Mouse (Mus musculus): ENCODE data around the gene Sorcs1.

The Sorcs1 gene

DNA sequence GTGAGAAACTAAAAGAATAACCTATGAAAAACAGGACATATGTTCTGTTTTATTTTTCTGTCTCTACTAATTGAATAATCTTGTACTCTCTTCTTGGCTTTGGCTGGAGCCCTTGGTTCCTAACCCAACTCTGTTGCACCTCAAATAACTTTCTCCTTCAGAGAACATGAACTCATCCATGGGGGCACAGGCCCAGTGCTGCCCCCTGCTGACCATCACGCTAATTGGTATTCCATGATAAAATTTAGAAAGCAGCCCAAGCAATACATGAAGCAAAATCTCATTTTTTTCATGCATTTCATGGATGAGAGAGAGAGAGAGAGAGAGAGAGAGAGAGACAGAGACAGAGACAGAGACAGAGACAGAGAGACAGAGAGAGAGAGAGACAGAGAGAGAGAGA, 255.5 kb downstream of the Sorcs1 start:
- DNase-seq (ENCODE audit: low read depth, low spot score): no peak

DNA sequence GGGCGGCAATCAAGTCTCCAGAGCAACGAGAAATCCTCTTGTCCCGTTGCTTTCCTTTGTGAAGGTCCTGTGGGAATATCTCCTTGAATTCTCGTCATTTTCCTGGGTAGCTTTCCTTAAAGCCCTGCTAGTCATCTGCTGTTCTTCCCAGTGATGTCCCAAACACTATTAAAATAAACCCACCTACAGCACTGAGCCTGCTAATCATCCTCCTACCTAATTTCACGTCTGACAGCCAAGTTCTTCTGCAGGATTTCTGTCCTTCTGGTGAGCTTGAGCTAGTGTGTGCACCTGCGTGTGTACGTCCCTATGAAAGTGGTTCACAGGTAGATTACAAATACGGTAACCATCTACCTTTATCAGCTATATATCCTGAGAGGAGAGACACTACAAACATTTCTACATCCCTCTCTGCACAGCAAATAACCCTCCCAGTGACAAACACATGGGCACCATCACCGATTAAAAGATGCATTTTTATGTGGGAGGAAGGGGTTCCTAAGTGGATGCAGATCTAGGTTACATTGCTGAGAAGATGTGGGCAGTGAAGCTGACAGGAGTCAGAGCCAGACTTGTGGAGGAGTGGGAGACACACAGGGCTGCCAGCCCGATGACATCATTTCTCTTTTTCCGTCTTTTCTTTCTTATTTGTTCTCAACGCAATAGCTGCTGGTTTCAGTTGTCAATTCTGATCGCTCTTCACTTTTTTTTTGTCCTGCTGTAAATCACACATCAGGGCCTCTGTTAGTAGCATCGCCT, 259.3 kb downstream of the Sorcs1 start:
- no peak for DNase-seq (ENCODE audit: low read depth, low spot score)

GRCm38 (mm10) chr19:50410561-50410960, 267.9 kb downstream of the Sorcs1 start:
- DNase-seq (ENCODE audit: low read depth, low spot score): no peak

- no peak for DNase-seq (ENCODE audit: low read depth, low spot score)
These were observed 280.1 kb downstream of the Sorcs1 start for GRCm38 (mm10) chr19:50398341-50398740.

GRCm38 (mm10) chr19:50395731-50396130, 282.7 kb downstream of the Sorcs1 start:
- DNase-seq (ENCODE audit: low read depth, low spot score): no peak

- no peak for DNase-seq (ENCODE audit: low read depth, low spot score)
These were observed 284.3 kb downstream of the Sorcs1 start for GRCm38 (mm10) chr19:50394101-50394500.

DNA sequence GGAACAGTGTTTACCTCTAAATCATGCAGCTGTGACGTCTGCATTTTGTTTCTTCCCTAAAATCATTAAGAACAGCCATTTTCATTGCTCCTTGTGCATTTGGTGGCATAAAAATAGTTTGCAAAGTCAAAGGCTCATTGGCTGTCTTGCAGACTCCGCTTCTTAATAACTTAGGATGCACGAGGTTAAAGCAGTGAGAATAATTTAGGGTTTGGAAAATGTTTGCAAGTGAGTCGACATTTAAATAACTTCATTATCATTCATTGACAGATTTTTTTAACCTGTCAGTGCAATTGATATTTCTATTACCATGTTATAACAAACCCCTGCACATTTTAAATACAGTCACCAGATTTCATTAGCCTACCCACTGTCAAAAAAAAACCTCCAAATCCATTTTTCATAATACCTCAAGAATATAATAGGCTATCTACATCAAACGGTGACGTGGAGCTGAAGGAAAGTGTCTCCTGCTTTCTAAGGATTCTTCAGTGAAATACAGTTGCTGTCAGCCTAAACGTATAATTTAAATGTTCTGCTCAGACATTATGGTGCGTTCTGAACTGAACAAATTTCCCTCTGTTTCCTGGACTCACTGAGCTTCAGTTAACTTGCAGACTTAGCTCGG, 288.4 kb downstream of the Sorcs1 start:
- no peak for DNase-seq (ENCODE audit: low read depth, low spot score)

DNA sequence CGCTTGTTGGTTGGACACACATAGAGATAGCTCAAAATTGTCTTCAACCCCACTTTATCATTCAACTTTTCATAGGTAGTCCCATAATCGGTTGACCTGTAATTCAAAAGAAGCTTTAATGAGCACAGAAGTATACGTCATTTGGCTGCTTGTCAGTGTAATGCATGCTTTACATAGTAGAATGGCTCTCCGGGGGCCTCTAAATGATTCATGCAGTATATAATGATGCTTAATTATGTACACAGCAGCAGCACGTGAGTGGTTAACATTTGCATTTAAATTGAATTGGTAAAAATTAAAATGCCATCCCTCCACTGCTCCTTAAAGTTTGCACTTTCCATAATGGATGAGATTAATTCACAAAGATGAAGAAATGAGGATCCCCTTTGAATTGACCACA, 299.5 kb downstream of the Sorcs1 start:
- no peak for DNase-seq (ENCODE audit: low read depth, low spot score)

GRCm38 (mm10) chr19:50374751-50375150, 303.7 kb downstream of the Sorcs1 start:
- DNase-seq (ENCODE audit: low read depth, low spot score): no peak

DNA sequence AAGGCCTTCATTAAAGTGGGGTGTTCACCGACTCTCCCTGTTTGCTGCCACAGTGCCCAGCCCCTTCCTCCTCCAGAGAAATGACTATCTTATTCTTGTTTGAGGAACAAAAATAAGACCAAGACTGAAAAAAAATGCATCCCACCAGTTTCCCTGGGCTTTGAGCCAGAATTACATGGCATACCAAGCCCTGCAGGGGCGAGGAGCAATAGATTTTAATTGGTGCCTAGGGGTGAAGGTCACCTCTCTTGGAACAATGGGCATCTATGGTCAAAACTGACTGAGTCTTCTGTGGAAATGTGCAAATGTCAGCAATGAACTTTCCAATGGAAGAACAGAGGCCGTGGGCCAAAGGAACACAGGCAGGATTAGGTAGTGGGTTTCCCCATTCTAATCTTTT, 312.0 kb downstream of the Sorcs1 start:
- no peak for DNase-seq (ENCODE audit: low read depth, low spot score)

GRCm38 (mm10) chr19:50362655-50363500, 315.6 kb downstream of the Sorcs1 start:
- DNase-seq (ENCODE audit: low read depth, low spot score): no peak

- no peak for DNase-seq (ENCODE audit: low read depth, low spot score)
These were observed 319.9 kb downstream of the Sorcs1 start for GRCm38 (mm10) chr19:50358561-50358960.

DNA sequence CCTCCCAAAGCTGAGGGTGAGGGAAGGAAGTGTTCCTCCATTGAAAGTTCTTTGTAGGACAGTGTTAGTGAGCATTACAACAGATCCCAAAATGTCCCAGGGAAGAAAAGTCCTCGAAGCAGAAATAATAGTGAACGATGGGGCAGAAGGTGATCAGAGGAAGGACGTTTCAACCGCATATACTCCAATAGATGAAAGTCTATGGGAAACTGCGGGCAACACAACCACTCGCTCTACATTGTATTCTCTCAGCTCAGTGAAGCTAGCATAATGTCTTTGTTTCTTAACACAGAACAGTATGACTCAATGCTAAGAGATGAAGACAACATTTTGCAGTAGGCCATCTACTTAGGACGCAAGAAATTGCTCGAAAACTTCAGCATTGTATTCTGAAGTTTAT, 339.2 kb downstream of the Sorcs1 start:
- DNase-seq (ENCODE audit: low read depth, low spot score): no peak

GRCm38 (mm10) chr19:50336751-50337150, 341.7 kb downstream of the Sorcs1 start:
- no peak for DNase-seq (ENCODE audit: low read depth, low spot score)

GRCm38 (mm10) chr19:50331136-50331535, 347.3 kb downstream of the Sorcs1 start:
- no peak for DNase-seq (ENCODE audit: low read depth, low spot score)

DNA sequence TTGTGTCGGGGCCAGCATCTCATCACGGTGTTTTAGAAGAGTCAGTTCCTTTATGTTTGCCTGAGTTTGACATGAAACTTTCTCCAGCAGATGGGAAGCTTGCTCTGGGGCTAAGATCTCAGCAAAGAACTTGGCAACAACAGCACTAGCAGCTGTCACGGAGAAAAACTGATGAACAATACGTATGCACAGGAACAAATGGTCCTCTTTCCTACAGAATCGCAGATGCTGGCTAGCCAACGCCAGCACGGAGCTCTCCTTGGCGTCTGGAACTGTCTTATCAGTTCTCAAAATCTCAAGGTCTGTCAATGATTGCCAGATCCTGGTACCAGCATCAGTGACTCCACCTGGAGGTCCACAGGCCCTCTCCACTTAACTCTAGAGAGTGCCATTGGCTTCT, 350.6 kb downstream of the Sorcs1 start:
- DNase-seq (ENCODE audit: low read depth, low spot score): no peak

DNA sequence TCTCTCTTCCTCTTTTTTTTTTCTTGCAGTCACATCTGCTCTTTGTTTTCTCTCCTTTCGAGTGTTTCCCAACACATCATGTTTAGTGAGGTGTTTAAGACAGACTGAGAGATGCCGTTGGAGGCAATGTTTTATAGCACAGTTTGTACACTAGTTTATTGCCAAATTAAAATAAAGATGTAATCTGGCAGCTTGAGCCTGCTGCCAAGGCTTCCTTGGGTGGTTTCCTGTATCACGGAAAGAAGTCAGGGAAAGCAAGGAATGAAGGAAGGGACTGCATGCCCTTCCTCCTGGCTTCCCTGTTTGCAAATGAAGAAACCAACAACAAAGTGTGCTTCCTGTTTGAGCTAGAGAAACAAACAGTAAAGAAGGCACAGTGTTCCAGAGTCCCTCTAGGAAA, 352.3 kb downstream of the Sorcs1 start:
- DNase-seq (ENCODE audit: low read depth, low spot score): no peak

GRCm38 (mm10) chr19:50325686-50326085, 352.8 kb downstream of the Sorcs1 start:
- no peak for DNase-seq (ENCODE audit: low read depth, low spot score)

DNA sequence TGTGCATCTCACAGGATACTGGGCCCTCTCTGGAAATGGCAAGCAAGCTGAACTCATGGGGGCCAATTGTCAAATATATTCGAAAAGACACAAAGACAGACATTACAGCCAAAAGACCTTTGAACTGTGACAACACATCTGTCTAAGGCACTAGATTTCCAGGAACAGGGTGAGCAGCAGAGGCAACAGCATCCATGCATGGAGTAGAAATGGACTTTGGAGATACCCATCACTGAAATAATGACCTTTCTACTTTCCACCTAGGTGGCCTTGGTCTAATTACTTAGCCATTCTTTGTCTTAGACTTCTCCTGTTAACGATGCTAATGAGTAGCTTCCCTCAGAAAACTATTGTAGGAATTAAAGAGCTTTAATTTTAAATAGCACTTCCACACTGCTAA, 371.4 kb downstream of the Sorcs1 start:
- no peak for DNase-seq (ENCODE audit: low read depth, low spot score)

GRCm38 (mm10) chr19:50294205-50294604, 384.2 kb downstream of the Sorcs1 start:
- DNase-seq (ENCODE audit: low read depth, low spot score): no peak

DNA sequence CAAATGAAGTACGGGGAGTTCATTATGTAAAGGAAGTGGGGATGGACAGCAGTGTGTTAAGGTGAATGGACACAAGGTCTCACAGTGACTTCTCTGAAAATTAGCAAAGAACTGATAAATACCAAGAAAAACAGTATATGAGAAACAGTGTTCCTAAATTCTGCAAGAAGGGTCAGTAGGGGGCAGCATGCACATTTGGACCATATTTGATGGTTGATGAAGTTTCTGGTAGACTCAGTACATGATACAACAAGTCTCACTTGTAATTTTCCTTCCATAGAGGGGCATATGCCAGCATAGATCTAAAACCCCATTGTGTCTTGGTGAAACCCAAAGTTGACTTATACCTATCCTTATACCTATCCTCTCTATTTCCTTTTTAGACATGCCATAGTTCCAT, 414.0 kb downstream of the Sorcs1 start:
- no peak for DNase-seq (ENCODE audit: low read depth, low spot score)

DNA sequence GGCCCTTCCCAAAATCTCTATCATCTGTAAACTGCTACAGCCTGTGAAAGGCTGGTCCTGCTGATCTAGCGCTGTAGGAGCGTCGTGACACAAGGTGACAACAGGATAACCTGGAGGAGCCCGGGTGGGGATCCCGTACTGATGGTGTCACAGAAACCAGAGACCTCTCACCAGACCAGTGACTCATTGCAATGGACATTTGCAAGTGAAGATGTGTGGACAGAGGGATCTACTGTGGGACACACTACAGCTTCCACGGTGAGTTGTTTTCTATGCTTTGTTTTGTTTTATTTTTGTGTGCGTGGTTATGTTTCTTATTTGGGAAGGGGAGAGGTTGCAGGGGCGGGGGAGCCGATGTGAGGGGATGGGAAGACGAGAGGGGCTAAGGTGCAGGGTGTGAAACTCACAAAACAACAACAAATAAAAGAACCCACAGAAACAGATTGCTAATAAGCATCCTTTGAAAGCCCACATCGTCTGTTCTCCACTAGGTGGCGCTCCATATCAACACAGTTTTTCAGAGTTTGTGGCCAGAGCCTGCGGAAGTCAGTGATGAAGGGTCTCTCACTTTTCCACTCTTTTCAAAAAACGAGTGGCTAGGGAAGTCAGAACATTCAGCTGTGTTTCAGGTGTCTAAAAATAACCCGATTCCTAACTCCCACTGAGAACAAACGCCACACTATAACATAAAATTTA, 419.6 kb downstream of the Sorcs1 start:
- DNase-seq (ENCODE audit: low read depth, low spot score): peak; percentile 5

All from CD4-positive, CD25-positive, alpha-beta regulatory T cell, adult 2 months (primary cell).